Mouse (Mus musculus) kidney, adult 8-10 months (tissue): ENCODE results near the gene Rgp1.

Experiments used
- DNase-seq, 2 experiments: peaks; one replicate each; pipeline ENCODE4 v3.0.0; 2022

Gene Rgp1

DNA sequence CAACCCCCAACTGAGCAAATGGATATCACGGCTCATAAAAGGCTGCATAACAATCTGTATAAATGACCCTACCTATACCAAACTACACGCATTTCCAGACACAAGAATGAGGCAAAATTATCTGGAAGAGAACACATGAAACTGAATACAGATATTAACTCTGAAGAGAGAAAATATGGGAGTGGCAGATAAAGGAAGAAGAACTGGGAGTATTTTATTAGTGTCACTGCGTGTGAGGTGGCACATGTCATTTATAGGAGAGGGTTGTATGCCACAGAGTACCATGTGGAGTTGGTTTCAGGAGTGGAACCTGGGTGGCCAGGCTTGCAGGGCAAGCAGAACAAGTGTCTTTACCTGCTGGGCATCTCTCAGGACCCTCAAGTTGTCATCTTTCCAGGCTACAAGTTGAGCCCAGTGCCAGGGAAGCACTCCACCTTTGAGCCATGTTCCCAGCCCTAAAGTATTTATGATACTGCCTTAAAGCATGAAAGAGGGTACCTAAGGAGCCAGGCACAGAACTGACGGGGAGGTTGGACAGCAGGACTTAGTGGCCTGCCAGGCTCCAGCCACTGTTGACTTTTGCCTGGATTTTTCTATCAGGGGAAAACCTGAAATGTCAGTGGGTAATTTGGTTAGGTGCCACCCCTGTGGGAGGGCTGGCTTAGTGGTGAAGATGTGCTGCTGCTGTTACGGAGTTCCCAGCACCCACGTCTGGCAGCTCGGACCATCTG lies 20.3 kb downstream of the Rgp1 start:
- no peak for DNase-seq

DNA sequence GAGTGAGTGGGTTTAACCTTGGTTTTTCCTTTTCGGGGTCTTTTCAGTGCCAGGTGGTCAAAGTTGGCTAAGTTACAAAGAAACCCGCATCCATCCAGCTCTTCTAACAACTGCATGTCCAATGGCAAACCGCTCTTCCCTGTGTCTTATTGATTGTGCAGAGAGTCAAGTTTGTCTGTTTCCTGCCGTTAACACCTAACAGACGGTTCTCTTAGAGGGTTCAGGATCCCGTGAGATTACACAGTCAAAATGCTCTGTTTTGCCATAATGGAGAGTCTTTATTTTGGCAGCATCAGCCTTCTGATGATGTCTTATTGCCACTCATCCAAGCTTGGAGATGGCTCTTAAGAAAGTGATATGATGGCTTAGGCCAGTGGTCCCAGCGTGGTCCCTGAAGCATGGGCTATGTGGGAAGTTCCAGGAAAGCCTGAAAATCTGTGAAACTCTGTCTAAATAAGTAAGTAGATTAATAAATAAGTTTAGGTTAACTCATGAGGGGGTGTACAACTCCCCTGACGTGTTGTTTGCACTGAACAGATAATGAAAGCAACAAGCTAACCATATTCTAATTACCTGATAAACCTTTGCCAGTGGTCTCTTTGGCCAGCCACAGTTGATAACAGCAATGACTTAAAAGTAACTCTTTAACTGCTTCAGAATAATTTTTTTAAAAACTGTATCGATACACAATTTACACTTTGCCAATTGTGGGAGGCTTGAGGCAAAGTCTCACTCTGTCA lies 21.9 kb downstream of the Rgp1 start:
- no peak for DNase-seq

DNA sequence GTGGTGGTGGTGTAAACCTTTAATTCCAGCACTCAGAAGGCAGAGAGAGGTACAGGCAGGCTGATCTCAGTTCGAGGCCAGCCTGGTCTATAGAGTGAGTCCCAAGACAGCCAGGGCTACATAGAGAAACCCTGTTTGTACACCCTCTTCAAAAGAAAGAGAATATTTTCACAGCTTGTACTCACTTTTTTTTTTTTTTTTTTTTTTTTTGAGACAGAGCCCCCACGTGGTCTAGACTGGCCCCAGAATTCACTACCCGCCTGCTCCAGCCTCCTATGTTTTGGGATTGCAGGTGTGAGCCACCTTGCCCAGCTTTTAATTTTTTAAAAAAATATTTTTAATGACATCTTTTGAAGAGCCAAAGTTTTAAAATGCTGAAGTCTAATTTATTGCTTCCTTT lies 25.6 kb downstream of the Rgp1 start:
- no peak for DNase-seq

- no peak for DNase-seq
Observed at GRCm38 (mm10) chr4:43604751-43605685, 26.5 kb downstream of the Rgp1 start.

- no peak for DNase-seq
Observed at GRCm38 (mm10) chr4:43612534-43612933, 34.0 kb downstream of the Rgp1 start.

DNA sequence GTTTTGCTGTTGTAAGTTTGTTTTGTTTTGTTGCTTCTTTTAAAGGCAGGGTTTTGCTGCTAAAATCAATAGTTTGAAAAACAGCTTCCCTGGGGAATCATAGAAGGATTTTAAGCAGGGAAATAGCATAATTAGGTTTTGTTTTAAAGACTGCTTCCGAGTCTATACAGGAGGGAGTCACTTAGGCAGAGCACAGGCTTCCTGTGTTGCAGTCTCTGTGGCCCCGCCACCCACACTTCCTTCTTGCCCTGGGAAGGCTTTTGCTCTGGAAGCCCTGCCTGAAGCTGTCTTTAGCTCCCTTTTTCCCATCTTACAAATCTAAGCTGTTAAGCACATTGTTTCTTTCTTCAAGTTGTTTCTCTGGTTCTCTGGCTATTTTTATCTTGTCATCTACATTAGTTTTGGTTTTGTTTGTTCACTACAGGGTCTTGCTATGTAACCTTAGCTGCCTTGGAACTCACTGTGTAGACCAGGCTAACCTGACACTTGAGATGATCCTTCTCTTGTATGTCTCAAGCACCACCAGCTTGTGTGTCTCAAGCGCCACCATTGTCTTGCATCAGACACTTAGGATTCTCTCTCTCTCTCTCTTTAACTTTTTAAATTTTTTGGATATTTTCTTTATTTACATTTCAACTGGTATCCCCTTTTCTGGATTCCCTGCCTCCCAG lies 34.7 kb downstream of the Rgp1 start:
- DNase-seq = no peak

- no peak for DNase-seq
Observed at GRCm38 (mm10) chr4:43620146-43620778, 41.7 kb downstream of the Rgp1 start.

DNA sequence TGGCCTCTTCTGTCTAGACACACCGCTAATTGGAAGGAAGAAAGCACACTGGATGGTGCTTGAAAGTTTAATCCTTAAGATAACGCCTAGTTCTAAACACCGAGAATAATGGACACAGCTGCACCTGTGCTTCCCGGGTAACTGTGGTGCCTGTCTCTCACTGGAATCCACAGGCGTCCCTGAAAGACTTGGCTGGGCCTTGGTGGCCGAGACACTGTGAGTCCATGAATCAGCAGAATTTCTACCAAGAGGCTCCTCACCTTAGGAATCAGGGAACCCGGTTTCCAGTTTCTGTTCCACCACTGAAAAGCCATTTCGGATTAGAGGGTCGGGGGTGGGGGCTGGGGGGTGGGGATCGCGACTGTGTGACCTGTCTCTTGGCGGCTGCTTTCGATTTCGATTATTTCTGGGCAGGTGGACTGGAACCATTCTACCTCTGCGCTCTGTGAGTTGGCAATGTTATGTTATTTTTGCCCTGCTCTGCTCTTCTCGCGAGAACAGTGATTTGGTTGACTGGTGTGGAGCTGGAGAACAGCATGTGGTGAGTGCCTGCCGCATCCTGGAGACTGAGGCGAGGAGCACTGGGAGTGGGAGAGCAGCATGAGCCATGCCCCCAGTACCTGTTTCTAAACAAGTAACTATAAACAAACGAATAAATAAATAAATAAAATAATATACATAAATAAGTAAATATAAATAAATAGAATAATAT lies 50.7 kb downstream of the Rgp1 start:
- peak in 1 of 2 experiments; percentile 19 for DNase-seq

DNA sequence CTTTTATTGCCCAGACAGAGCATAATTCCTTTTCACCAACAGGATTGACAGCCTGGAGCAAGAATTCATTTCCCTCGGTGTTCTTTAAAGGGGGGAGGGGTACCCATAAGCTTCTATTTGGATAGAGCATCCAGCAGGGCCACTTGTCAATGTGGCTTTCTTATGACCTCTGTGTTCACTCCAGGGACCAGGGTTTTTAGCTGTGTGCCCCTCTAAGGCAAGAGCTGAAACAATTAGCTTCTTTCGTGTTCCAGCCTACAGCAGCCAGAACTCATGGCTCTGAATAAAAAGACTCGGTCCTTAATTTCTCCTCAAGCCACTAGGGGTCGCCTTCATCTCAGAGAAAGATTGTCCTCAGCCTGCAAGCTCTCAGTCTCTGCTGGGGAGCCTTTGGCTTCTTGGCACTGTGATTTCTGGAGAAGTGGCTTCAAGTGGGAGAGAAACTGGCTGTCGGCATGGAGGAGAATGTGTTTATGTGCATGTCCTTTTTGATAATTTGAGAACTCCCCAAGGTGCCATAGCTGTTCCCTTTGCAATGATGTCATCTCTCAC lies 51.6 kb downstream of the Rgp1 start:
- DNase-seq = peak; percentile 80 to 89

DNA sequence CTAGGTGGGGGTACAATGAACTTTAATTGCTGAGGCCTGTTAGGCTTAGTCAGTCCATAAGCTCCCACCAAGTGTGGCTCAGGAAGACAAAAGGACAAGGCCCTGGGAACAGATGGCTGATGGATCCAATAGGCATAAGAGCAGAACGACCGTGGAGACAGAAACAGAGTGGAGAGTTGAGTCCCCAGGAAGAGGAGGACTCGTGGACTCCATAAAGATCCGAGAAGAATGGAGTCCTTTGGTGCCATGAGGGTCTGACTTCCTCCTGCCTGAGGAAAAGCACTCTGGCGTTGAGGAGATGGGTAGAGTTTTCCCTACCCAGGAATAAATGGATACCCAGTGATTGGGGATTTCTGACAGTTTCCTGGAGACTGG lies 52.1 kb downstream of the Rgp1 start:
- no peak for DNase-seq

- DNase-seq = peak; percentile 13 to 24
Observed at GRCm38 (mm10) chr4:43631046-43631955, 52.8 kb downstream of the Rgp1 start, which contains the start of gene Npr2. Gene Npr2, plus strand, starts transcription at chr4:43631935.

- peak in 1 of 2 experiments; percentile 15 for DNase-seq
Observed at GRCm38 (mm10) chr4:43631956-43632920, 53.7 kb downstream of the Rgp1 start.

- DNase-seq = no peak
Observed at GRCm38 (mm10) chr4:43633296-43633695, 54.8 kb downstream of the Rgp1 start.

GRCm38 (mm10) chr4:43633736-43634135 lies 55.2 kb downstream of the Rgp1 start:
- no peak for DNase-seq

- no peak for DNase-seq
Observed at GRCm38 (mm10) chr4:43634621-43635374, 56.3 kb downstream of the Rgp1 start.

GRCm38 (mm10) chr4:43636751-43637150 lies 58.2 kb downstream of the Rgp1 start:
- no peak for DNase-seq
